Mouse (Mus musculus) kidney, embryonic 14.5 days (tissue): ENCODE measurements around the gene Arl5a. TPM values are rescaled to one million over a fixed set of nuclear protein-coding genes. Genes with fewer than 3 reads are reported as not detected.

Experiments used
- ATAC-seq: fragments of 200-750 bp; cut with Nextera tagmentation; 2 replicates; pipeline ENCODE4 v1.8.0; 2017; ENCODE audit warnings: moderate number of reproducible peaks, mild to moderate bottlenecking, moderate TSS enrichment, moderate library complexity; ENCODE audit not compliant: low FRiP score, low TSS enrichment
- H3K27ac ChIP-seq: fragments of 300-500 bp; sonication (generic); 2 replicates; pipeline ENCODE4 v1.5.1; 2014; ENCODE audit warnings: low read depth, mild to moderate bottlenecking, low read length, moderate library complexity, mixed read lengths
- H3K27me3 ChIP-seq: fragments of 300-500 bp; sonication (generic); 2 replicates; pipeline ENCODE4 v1.6.1; 2014; ENCODE audit warnings: mild to moderate bottlenecking, low read length; ENCODE audit not compliant: control insufficient read depth, insufficient read depth
- H3K36me3 ChIP-seq: fragments of 300-500 bp; sonication (generic); 2 replicates; pipeline ENCODE4 v1.6.1; 2014; ENCODE audit warnings: low read length, mixed read lengths; ENCODE audit not compliant: control insufficient read depth, insufficient read depth
- H3K4me1 ChIP-seq: fragments of 300-500 bp; sonication (generic); 2 replicates; pipeline ENCODE4 v1.6.1; 2014; ENCODE audit warnings: low read length, mixed read lengths; ENCODE audit not compliant: control insufficient read depth, insufficient read depth
- H3K4me2 ChIP-seq: fragments of 300-500 bp; sonication (generic); replicated peaks from 2 replicates; pipeline ENCODE4 v1.6.1; 2014; ENCODE audit warnings: low read depth, mild to moderate bottlenecking, low read length
- H3K4me3 ChIP-seq: fragments of 300-500 bp; sonication (generic); 2 replicates; pipeline ENCODE4 v1.5.1; 2014; ENCODE audit warnings: mild to moderate bottlenecking, low read length
- H3K9ac ChIP-seq: fragments of 300-500 bp; sonication (generic); 2 replicates; pipeline ENCODE4 v1.6.1; 2014; ENCODE audit warnings: low read depth, mild to moderate bottlenecking, low read length, moderate library complexity
- H3K9me3 ChIP-seq: fragments of 300-500 bp; sonication (generic); 2 replicates; pipeline ENCODE4 v1.6.1; 2016; ENCODE audit warnings: low read length; ENCODE audit not compliant: control insufficient read depth
- WGBS: fragments of 180-500 bp; shearing (Covaris S2); extraction: QIAGEN DNeasy Blood & Tissue Kit; methylation state at CpG from one replicate; pipeline ENCODE4 v1.1.7; 2014; 5-methylcytosine and 5-hydroxymethylcytosine counted together
- polyA plus RNA-seq: library from polyadenylated mRNA; unstranded; fragments of >200 nt; fragmentation: Nextera tagmentation; extraction: Ambion mirVana; gene quantifications from 2 replicates; pipeline ENCODE4 v1.2.1, GENCODE M21; 2014

Gene Arl5a
- polyA plus RNA-seq, 1 experiment from 2014 or later: 70.1 TPM

DNA sequence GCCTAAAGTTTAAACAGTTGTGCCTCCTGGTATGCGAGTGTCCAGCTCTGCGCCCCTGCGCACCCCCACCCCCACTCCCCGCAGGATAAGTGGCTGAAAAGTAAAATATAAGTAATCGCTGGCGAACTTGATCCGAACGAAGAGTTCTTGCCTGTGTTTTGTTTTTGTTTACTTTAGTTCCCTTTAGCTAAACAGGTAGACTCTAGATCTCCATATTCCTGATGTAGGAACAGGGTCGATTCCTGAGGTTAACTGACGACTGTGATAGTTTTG is 758 bp upstream of the Arl5a start:
- H3K27ac ChIP-seq: no peak overlapping the region; the same call in 1 of the 2 replicates
- peak overlapping the region; percentile 96; the same call in 1 of the 2 replicates for H3K9ac ChIP-seq
- no peaks in the 10 kb centered on the region for H3K9me3 ChIP-seq
- H3K27me3 ChIP-seq: no peaks in the 10 kb centered on the region
- peaks cover 21% of the 10 kb centered on the region for H3K4me1 ChIP-seq
- H3K36me3 ChIP-seq: no peaks in the 10 kb centered on the region
- no peak for ATAC-seq
- peak overlapping the region; percentile 96 for H3K4me3 ChIP-seq
- H3K4me2 ChIP-seq: peak overlapping the region; percentile 63
- WGBS: 18% methylated on average over 10 of the region's 10 CpGs

DNA sequence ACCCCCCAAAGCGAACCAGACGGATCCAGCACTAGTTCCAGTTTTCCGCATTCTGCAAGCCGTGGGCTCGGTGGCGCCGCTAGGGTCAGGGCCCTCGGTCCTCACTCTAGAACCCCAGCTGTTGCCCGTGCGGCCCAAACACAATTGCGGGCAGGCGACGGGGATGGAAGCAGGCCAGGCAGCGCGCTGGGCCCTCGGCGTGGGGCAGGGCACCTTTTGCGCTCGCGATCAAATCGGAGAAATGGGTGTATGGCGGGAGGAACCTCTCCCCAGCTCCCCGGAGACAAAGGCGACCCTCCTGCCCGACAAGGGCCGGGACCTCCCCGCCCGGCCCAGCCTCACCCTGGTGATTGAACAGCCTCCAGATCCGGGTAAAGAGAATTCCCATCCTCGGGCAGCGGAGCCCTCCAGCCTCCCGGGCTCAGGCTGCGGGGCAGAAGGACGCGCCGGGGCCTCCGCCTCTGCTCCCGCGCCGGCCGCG is 413 bp downstream of the Arl5a start:
- peak overlapping the region; percentile 96 for H3K9ac ChIP-seq
- H3K9me3 ChIP-seq: no peaks in the 10 kb centered on the region
- peaks cover 21% of the 10 kb centered on the region for H3K4me1 ChIP-seq
- peak overlapping the region; percentile 65 for H3K4me2 ChIP-seq
- H3K4me3 ChIP-seq: peak overlapping the region; percentile 96
- no peaks in the 10 kb centered on the region for H3K27me3 ChIP-seq
- peak overlapping the region; percentile 83 for H3K27ac ChIP-seq
- ATAC-seq: peak; percentile 88
- no peaks in the 10 kb centered on the region for H3K36me3 ChIP-seq
- WGBS: under 1% methylated on average over 28 of the region's 42 CpGs

DNA sequence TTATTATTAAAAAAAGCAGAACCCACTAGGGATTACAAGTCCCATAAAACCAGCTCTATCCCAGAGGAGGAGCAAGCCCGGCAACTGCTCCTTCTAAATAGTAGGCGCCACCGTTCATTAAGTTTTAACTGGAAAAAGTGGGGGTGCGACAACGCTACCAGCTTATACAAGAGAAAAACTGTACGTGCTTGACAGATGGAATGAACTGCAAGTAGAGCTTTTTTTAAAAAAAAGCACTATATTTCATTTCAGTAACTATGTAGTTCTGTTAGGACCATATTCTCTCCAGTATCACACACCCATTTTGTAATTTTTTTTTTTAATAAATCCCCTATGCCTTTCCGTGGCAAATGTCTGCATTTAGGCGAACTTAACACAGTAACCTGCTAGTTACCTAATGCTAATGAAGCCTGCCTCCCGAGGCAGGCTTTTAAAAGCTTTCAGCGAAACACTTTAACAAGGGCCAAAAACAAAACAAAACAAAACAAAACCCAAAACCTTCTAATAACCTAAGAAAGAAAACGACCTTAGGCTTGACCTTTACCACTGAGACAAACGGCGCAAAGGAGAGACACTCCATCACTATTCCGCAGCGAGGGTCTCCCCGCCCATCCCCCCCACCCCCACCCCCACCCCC is 972 bp downstream of the Arl5a start:
- Histone ChIP-seq H3K4me2 (peak overlapping the region; percentile 65), H3K4me3 (peak overlapping the region; percentile 96), H3K36me3 (no peaks in the 10 kb centered on the region), H3K9ac (peak overlapping the region; percentile 96), H3K9me3 (no peaks in the 10 kb centered on the region), H3K27me3 (no peaks in the 10 kb centered on the region), H3K4me1 (peaks cover 21% of the 10 kb centered on the region), H3K27ac (no peak overlapping the region; the same call in 1 of the 2 replicates)
- ATAC-seq: no peak
- WGBS: under 1% methylated on average over 16 of the region's 16 CpGs

DNA sequence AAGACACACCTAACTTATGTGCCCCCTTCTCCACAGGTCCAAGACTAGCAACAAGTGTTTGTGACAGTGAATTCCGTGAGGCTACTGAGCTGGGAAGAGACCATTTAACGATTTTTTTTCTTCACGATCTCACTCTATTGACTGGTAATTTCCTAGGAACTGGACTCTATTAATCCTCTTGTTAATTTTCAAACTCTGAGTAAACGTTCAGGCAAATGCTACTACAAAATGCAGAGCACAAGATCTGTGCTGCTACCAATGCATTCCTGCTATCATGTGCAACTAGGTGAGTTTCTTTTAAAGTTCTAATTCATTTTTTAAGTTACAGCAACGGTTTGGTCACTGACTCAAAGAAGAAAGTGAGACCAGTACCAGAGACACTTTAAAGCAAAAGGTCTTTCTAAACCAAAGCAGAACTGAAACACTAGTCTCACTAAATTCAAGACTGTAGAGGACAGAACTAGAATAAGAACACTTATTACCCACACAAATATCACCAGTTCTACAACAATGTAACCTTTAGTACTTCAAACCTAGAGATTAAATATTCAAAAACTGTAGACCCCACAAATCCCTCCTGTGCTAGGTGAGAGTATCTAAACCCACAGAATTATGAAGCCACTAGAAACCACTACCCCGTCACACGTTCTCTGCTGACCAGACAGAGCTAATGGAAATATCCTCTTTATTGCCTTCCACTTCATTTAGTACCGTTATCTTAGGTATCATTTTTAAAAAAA is 1.7 kb downstream of the Arl5a start:
- no peak overlapping the region for H3K27ac ChIP-seq
- H3K4me1 ChIP-seq: peaks cover 21% of the 10 kb centered on the region
- no peak for ATAC-seq
- H3K4me2 ChIP-seq: peak overlapping the region; percentile 65
- H3K9me3 ChIP-seq: no peaks in the 10 kb centered on the region
- H3K4me3 ChIP-seq: peak overlapping the region; percentile 96
- H3K9ac ChIP-seq: peak overlapping the region; percentile 96; the same call in 1 of the 2 replicates
- no peaks in the 10 kb centered on the region for H3K27me3 ChIP-seq
- WGBS: 44% methylated on average over 8 of the region's 8 CpGs
- H3K36me3 ChIP-seq: no peaks in the 10 kb centered on the region

DNA sequence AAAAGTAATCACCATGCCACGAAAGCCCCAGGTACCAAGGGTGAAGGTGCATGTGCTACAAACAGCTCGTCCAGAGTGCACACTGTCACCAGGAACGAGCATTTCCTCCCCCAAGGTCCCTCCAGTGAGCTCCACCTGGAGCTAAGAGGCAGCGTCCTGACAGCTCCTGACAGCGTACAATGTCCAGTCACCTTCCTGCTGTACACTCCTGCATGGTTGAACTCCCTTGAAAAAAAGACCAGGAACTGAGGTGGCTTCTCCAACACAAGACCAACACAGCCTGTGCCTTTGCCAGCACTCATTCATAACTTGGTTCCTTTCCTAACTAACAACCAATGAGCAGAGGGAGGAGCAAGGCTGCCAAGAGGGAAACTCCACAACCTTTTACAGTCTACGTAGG is 3.5 kb downstream of the Arl5a start:
- ATAC-seq: no peak
- 50% methylated on average over 6 of the region's 6 CpGs for WGBS
- Histone ChIP-seq H3K9me3 (no peaks in the 10 kb centered on the region), H3K36me3 (no peaks in the 10 kb centered on the region; the same call in 1 of the 2 replicates), H3K4me1 (peaks cover 21% of the 10 kb centered on the region), H3K4me2 (no peak overlapping the region), H3K4me3 (no peak overlapping the region), H3K9ac (peak overlapping the region; percentile 28; the same call in 1 of the 2 replicates), H3K27me3 (no peaks in the 10 kb centered on the region), H3K27ac (no peak overlapping the region)

DNA sequence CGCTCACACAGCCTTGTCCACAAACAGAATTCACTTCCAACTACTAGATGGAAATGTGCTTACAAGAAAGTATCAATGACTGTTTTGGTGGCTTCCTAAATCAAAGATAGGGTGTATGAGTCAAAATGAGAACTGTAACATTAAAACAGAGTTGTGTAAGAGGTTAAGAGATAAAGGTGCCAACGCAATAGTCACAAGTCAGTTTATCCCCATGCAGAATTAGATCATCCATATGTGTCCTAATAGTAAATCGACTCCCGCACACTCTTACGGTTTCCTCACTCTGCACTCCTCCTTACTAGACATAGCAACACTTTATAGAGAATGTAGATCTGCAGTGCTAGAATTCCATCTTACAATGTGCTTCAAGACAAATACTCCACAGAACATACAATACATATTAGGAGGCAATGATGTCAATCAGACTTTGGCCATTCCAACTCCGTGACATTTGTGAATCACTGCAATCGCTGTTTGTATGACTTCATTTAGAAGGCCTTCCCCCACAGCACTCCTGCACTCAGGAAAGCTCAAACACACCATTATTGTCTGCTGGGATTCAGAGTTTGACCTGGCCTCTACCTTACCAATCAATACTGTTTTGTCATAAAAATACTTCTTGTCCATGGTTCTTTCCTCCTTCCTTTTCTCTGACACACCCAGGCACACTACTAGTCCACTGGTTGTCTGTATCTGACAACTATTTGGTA is 4.5 kb downstream of the Arl5a start:
- Histone ChIP-seq H3K27me3 (no peaks in the 10 kb centered on the region), H3K27ac (no peak overlapping the region), H3K9ac (no peak overlapping the region), H3K9me3 (peaks cover 4% of the 10 kb centered on the region; the same call in 1 of the 2 replicates), H3K4me1 (peaks cover 21% of the 10 kb centered on the region), H3K4me3 (no peak overlapping the region), H3K4me2 (no peak overlapping the region), H3K36me3 (peaks cover 10% of the 10 kb centered on the region)
- 90% methylated on average over 7 of the region's 7 CpGs for WGBS
- ATAC-seq: no peak

DNA sequence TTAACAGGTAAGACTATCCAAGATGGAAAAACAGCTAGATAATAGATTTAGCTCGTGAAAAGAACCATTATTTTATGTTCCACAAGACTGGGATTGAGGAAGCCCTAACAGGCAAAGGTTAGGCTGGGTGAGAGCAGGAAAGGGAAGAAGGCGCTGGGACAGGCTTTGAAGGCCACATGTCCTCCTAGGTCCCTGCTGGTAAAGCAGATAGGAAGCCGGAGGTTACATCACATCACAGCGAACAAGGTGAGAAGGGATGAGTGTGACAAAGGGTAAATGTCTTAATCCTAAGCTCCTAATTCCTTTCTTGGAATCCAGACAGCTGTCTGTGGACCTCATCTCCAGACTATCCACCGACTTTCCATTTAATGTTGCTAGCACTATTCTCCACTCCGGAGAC is 5.4 kb downstream of the Arl5a start:
- H3K27me3 ChIP-seq: no peaks in the 10 kb centered on the region
- peaks cover 10% of the 10 kb centered on the region for H3K36me3 ChIP-seq
- no peak for ATAC-seq
- H3K4me2 ChIP-seq: no peak overlapping the region
- no peak overlapping the region for H3K4me3 ChIP-seq
- H3K4me1 ChIP-seq: peaks cover 21% of the 10 kb centered on the region
- 80% methylated on average over 6 of the region's 6 CpGs for WGBS
- no peak overlapping the region for H3K9ac ChIP-seq
- H3K9me3 ChIP-seq: peaks cover 4% of the 10 kb centered on the region; the same call in 1 of the 2 replicates
- no peak overlapping the region for H3K27ac ChIP-seq

DNA sequence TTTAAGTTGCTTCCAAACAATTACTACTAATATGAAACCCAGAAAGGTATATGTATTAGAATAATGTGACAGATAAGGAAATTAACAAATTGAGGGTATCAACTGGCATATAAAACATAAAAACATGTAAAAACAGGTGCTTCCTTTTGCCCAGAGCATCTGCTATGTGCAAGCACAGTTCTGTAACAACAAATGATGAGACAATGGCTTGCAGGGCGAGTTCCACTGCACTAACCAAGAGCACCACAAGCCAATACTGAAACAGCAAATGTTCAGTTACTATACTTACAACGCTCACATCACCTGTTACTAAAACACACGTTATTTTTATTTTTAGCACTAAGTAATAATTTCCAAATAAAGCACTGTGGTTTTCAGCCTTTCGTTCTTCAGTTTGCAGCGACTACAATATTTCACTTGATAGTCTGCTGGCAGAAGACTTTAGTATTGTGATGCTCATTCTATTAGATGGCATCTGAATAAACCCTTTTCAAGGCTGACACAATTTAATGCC is 12.1 kb downstream of the Arl5a start:
- peaks cover 57% of the 10 kb centered on the region for H3K36me3 ChIP-seq
- H3K27ac ChIP-seq: no peak overlapping the region
- H3K4me1 ChIP-seq: no peaks in the 10 kb centered on the region
- H3K9me3 ChIP-seq: peaks cover 30% of the 10 kb centered on the region
- 96% methylated on average over 5 of the region's 5 CpGs for WGBS
- no peak overlapping the region for H3K4me3 ChIP-seq
- H3K27me3 ChIP-seq: no peaks in the 10 kb centered on the region
- H3K4me2 ChIP-seq: no peak overlapping the region
- H3K9ac ChIP-seq: no peak overlapping the region
- no peak for ATAC-seq
